Mouse (Mus musculus): ENCODE data around the gene Bloc1s5. TPM values are rescaled to one million over a fixed set of nuclear protein-coding genes. Genes with fewer than 3 reads are reported as not detected.

The Bloc1s5 gene
- polyA plus RNA-seq, 1 experiment from 2014 or later = 21.6 TPM

GRCm38 (mm10) chr13:38596461-38596860 lies 38.4 kb downstream of the Bloc1s5 start:
- no peak overlapping the region for H3K9ac ChIP-seq
- H3K4me3 ChIP-seq = no peak overlapping the region
- H3K4me1 ChIP-seq = peaks cover 11% of the 10 kb centered on the region
- no peak for ATAC-seq (ENCODE audit: borderline replicate concordance, extremely low read depth, low FRiP score, low TSS enrichment)
- no peaks in the 10 kb centered on the region for H3K36me3 ChIP-seq
- no peak overlapping the region for H3K27ac ChIP-seq
- no peak overlapping the region for H3K4me2 ChIP-seq
- no peaks in the 10 kb centered on the region for H3K9me3 ChIP-seq
- 82% methylated on average over 4 of the region's 4 CpGs for WGBS
- H3K27me3 ChIP-seq = no peaks in the 10 kb centered on the region

GRCm38 (mm10) chr13:38593114-38593513 lies 41.8 kb downstream of the Bloc1s5 start:
- Histone ChIP-seq H3K4me1 (peaks cover 11% of the 10 kb centered on the region), H3K27me3 (no peaks in the 10 kb centered on the region), H3K4me3 (no peak overlapping the region), H3K9me3 (no peaks in the 10 kb centered on the region), H3K4me2 (no peak overlapping the region), H3K9ac (no peak overlapping the region), H3K27ac (no peak overlapping the region), H3K36me3 (no peaks in the 10 kb centered on the region)
- no peak for ATAC-seq (ENCODE audit: borderline replicate concordance, extremely low read depth, low FRiP score, low TSS enrichment)
- 25% methylated on average over 6 of the region's 6 CpGs for WGBS

GRCm38 (mm10) chr13:38587350-38587749 lies 47.6 kb downstream of the Bloc1s5 start:
- Histone ChIP-seq H3K36me3 (no peaks in the 10 kb centered on the region), H3K27ac (no peak overlapping the region), H3K27me3 (no peaks in the 10 kb centered on the region), H3K4me3 (no peak overlapping the region), H3K9me3 (no peaks in the 10 kb centered on the region), H3K4me1 (0 out of 2 replicates have a peak, but pooled peaks cover 5% of the 10 kb centered on the region), H3K9ac (no peak overlapping the region), H3K4me2 (no peak overlapping the region)
- ATAC-seq (ENCODE audit: borderline replicate concordance, extremely low read depth, low FRiP score, low TSS enrichment) = no peak
- WGBS = 92% methylated on average over 5 of the region's 5 CpGs

GRCm38 (mm10) chr13:38586451-38586850 lies 48.5 kb downstream of the Bloc1s5 start:
- no peaks in the 10 kb centered on the region for H3K9me3 ChIP-seq
- H3K4me3 ChIP-seq = no peak overlapping the region
- H3K4me1 ChIP-seq = 0 out of 2 replicates have a peak, but pooled peaks cover 5% of the 10 kb centered on the region
- H3K9ac ChIP-seq = no peak overlapping the region
- no peak for ATAC-seq (ENCODE audit: borderline replicate concordance, extremely low read depth, low FRiP score, low TSS enrichment)
- H3K4me2 ChIP-seq = no peak overlapping the region
- WGBS = 86% methylated on average over 2 of the region's 4 CpGs
- H3K27me3 ChIP-seq = no peaks in the 10 kb centered on the region
- no peak overlapping the region for H3K27ac ChIP-seq
- H3K36me3 ChIP-seq = no peaks in the 10 kb centered on the region

- Histone ChIP-seq H3K4me2 (no peak overlapping the region), H3K9ac (no peak overlapping the region), H3K27ac (no peak overlapping the region), H3K4me1 (0 out of 2 replicates have a peak, but pooled peaks cover 5% of the 10 kb centered on the region), H3K4me3 (no peak overlapping the region), H3K9me3 (no peaks in the 10 kb centered on the region), H3K27me3 (no peaks in the 10 kb centered on the region), H3K36me3 (no peaks in the 10 kb centered on the region)
- 36% methylated on average over 3 of the region's 3 CpGs for WGBS
- no peak for ATAC-seq (ENCODE audit: borderline replicate concordance, extremely low read depth, low FRiP score, low TSS enrichment)
Observed at GRCm38 (mm10) chr13:38582768-38583167, 52.1 kb downstream of the Bloc1s5 start.

- no peaks in the 10 kb centered on the region for H3K9me3 ChIP-seq
- peak overlapping the region; percentile 36 for H3K4me2 ChIP-seq
- H3K4me1 ChIP-seq = 0 out of 2 replicates have a peak, but pooled peaks cover 5% of the 10 kb centered on the region
- 43% methylated on average over 11 of the region's 11 CpGs for WGBS
- ATAC-seq (ENCODE audit: borderline replicate concordance, extremely low read depth, low FRiP score, low TSS enrichment) = peak; percentile 76
- no peaks in the 10 kb centered on the region for H3K27me3 ChIP-seq
- H3K27ac ChIP-seq = no peak overlapping the region
- H3K4me3 ChIP-seq = peak overlapping the region; percentile 18; the same call in 1 of the 2 replicates
- H3K36me3 ChIP-seq = no peaks in the 10 kb centered on the region
- no peak overlapping the region for H3K9ac ChIP-seq
Observed at GRCm38 (mm10) chr13:38580601-38581457, 54.1 kb downstream of the Bloc1s5 start.

- no peaks in the 10 kb centered on the region for H3K36me3 ChIP-seq
- H3K9ac ChIP-seq = no peak overlapping the region
- H3K4me2 ChIP-seq = peak overlapping the region; percentile 36
- no peak for ATAC-seq (ENCODE audit: borderline replicate concordance, extremely low read depth, low FRiP score, low TSS enrichment)
- H3K9me3 ChIP-seq = no peaks in the 10 kb centered on the region
- 0 out of 2 replicates have a peak, but pooled peaks cover 5% of the 10 kb centered on the region for H3K4me1 ChIP-seq
- H3K27ac ChIP-seq = no peak overlapping the region
- WGBS = 46% methylated on average over 25 of the region's 25 CpGs
- no peaks in the 10 kb centered on the region for H3K27me3 ChIP-seq
- peak overlapping the region; percentile 18; the same call in 1 of the 2 replicates for H3K4me3 ChIP-seq
Observed at GRCm38 (mm10) chr13:38579971-38580600, 54.8 kb downstream of the Bloc1s5 start.

GRCm38 (mm10) chr13:38574668-38575067 lies 60.2 kb downstream of the Bloc1s5 start:
- no peak overlapping the region for H3K9ac ChIP-seq
- no peak overlapping the region for H3K4me3 ChIP-seq
- WGBS = 39% methylated on average over 3 of the region's 3 CpGs
- no peaks in the 10 kb centered on the region for H3K27me3 ChIP-seq
- H3K9me3 ChIP-seq = no peaks in the 10 kb centered on the region
- no peaks in the 10 kb centered on the region for H3K36me3 ChIP-seq
- no peak overlapping the region for H3K4me2 ChIP-seq
- no peak for ATAC-seq (ENCODE audit: borderline replicate concordance, extremely low read depth, low FRiP score, low TSS enrichment)
- no peak overlapping the region for H3K27ac ChIP-seq
- no peaks in the 10 kb centered on the region for H3K4me1 ChIP-seq

- H3K4me1 ChIP-seq = no peaks in the 10 kb centered on the region
- WGBS = 93% methylated on average over 1 of the region's 1 CpGs
- no peaks in the 10 kb centered on the region for H3K27me3 ChIP-seq
- no peak overlapping the region for H3K4me2 ChIP-seq
- no peak overlapping the region for H3K9ac ChIP-seq
- no peaks in the 10 kb centered on the region for H3K9me3 ChIP-seq
- no peak for ATAC-seq (ENCODE audit: borderline replicate concordance, extremely low read depth, low FRiP score, low TSS enrichment)
- no peaks in the 10 kb centered on the region for H3K36me3 ChIP-seq
- H3K27ac ChIP-seq = no peak overlapping the region
- no peak overlapping the region for H3K4me3 ChIP-seq
Observed at GRCm38 (mm10) chr13:38573281-38573680, 61.6 kb downstream of the Bloc1s5 start.

GRCm38 (mm10) chr13:38565245-38565644 lies 69.7 kb downstream of the Bloc1s5 start:
- H3K4me1 ChIP-seq = no peaks in the 10 kb centered on the region
- no peaks in the 10 kb centered on the region for H3K36me3 ChIP-seq
- H3K27me3 ChIP-seq = no peaks in the 10 kb centered on the region
- WGBS = 79% methylated on average over 4 of the region's 4 CpGs
- H3K9ac ChIP-seq = no peak overlapping the region
- H3K4me3 ChIP-seq = no peak overlapping the region
- no peaks in the 10 kb centered on the region for H3K9me3 ChIP-seq
- no peak overlapping the region for H3K27ac ChIP-seq
- no peak for ATAC-seq (ENCODE audit: borderline replicate concordance, extremely low read depth, low FRiP score, low TSS enrichment)
- H3K4me2 ChIP-seq = no peak overlapping the region

- no peak for ATAC-seq (ENCODE audit: borderline replicate concordance, extremely low read depth, low FRiP score, low TSS enrichment)
- no peaks in the 10 kb centered on the region for H3K9me3 ChIP-seq
- no peaks in the 10 kb centered on the region for H3K4me1 ChIP-seq
- H3K4me3 ChIP-seq = no peak overlapping the region
- no peaks in the 10 kb centered on the region for H3K36me3 ChIP-seq
- WGBS = 48% methylated on average over 11 of the region's 11 CpGs
- H3K27ac ChIP-seq = no peak overlapping the region
- no peak overlapping the region for H3K9ac ChIP-seq
- no peaks in the 10 kb centered on the region for H3K27me3 ChIP-seq
- no peak overlapping the region for H3K4me2 ChIP-seq
Observed at GRCm38 (mm10) chr13:38554611-38555010, 80.3 kb downstream of the Bloc1s5 start.

GRCm38 (mm10) chr13:38554210-38554609 lies 80.7 kb downstream of the Bloc1s5 start:
- H3K9me3 ChIP-seq = no peaks in the 10 kb centered on the region
- H3K27me3 ChIP-seq = no peaks in the 10 kb centered on the region
- no peaks in the 10 kb centered on the region for H3K36me3 ChIP-seq
- no peak for ATAC-seq (ENCODE audit: borderline replicate concordance, extremely low read depth, low FRiP score, low TSS enrichment)
- no peaks in the 10 kb centered on the region for H3K4me1 ChIP-seq
- no peak overlapping the region for H3K27ac ChIP-seq
- no peak overlapping the region for H3K9ac ChIP-seq
- H3K4me3 ChIP-seq = no peak overlapping the region
- 45% methylated on average over 3 of the region's 3 CpGs for WGBS
- H3K4me2 ChIP-seq = no peak overlapping the region
